Mouse (Mus musculus) kidney, embryonic 14.5 days (tissue): ENCODE measurements at regions not wholly inside any gene's neighbourhood (a gene's known extent, or its start where the extent isn't known, plus 50 kb on each side); places are given as distances from the start of the nearest gene placed in this dataset.

ENCODE experiments used
- ATAC-seq: fragments of 200-750 bp; cut with Nextera tagmentation; 2 replicates; pipeline ENCODE4 v1.8.0; 2017; ENCODE audit warnings: moderate number of reproducible peaks, mild to moderate bottlenecking, moderate TSS enrichment, moderate library complexity; ENCODE audit not compliant: low FRiP score, low TSS enrichment
- H3K27ac ChIP-seq: fragments of 300-500 bp; sonication (generic); 2 replicates; pipeline ENCODE4 v1.5.1; 2014; ENCODE audit warnings: low read depth, mild to moderate bottlenecking, low read length, moderate library complexity, mixed read lengths
- H3K27me3 ChIP-seq: fragments of 300-500 bp; sonication (generic); 2 replicates; pipeline ENCODE4 v1.6.1; 2014; ENCODE audit warnings: mild to moderate bottlenecking, low read length; ENCODE audit not compliant: control insufficient read depth, insufficient read depth
- H3K36me3 ChIP-seq: fragments of 300-500 bp; sonication (generic); 2 replicates; pipeline ENCODE4 v1.6.1; 2014; ENCODE audit warnings: low read length, mixed read lengths; ENCODE audit not compliant: control insufficient read depth, insufficient read depth
- H3K4me1 ChIP-seq: fragments of 300-500 bp; sonication (generic); 2 replicates; pipeline ENCODE4 v1.6.1; 2014; ENCODE audit warnings: low read length, mixed read lengths; ENCODE audit not compliant: control insufficient read depth, insufficient read depth
- H3K4me2 ChIP-seq: fragments of 300-500 bp; sonication (generic); replicated peaks from 2 replicates; pipeline ENCODE4 v1.6.1; 2014; ENCODE audit warnings: low read depth, mild to moderate bottlenecking, low read length
- H3K4me3 ChIP-seq: fragments of 300-500 bp; sonication (generic); 2 replicates; pipeline ENCODE4 v1.5.1; 2014; ENCODE audit warnings: mild to moderate bottlenecking, low read length
- H3K9ac ChIP-seq: fragments of 300-500 bp; sonication (generic); 2 replicates; pipeline ENCODE4 v1.6.1; 2014; ENCODE audit warnings: low read depth, mild to moderate bottlenecking, low read length, moderate library complexity
- H3K9me3 ChIP-seq: fragments of 300-500 bp; sonication (generic); 2 replicates; pipeline ENCODE4 v1.6.1; 2016; ENCODE audit warnings: low read length; ENCODE audit not compliant: control insufficient read depth
- WGBS: fragments of 180-500 bp; shearing (Covaris S2); extraction: QIAGEN DNeasy Blood & Tissue Kit; methylation state at CpG from one replicate; pipeline ENCODE4 v1.1.7; 2014; 5-methylcytosine and 5-hydroxymethylcytosine counted together

GRCm38 (mm10) chr12:107132501-107132900 lies 355.9 kb upstream of the 3110018I06Rik start:
- Histone ChIP-seq H3K36me3 (no peaks in the 10 kb centered on the region), H3K27me3 (no peaks in the 10 kb centered on the region), H3K4me2 (no peak overlapping the region), H3K9me3 (no peaks in the 10 kb centered on the region), H3K4me3 (no peak overlapping the region), H3K9ac (no peak overlapping the region), H3K4me1 (no peaks in the 10 kb centered on the region), H3K27ac (no peak overlapping the region)
- 86% methylated on average over 3 of the region's 3 CpGs for WGBS
- no peak for ATAC-seq

GRCm38 (mm10) chr12:107134353-107134752 lies 354.1 kb upstream of the 3110018I06Rik start:
- Histone ChIP-seq H3K27me3 (no peaks in the 10 kb centered on the region), H3K27ac (no peak overlapping the region), H3K4me1 (no peaks in the 10 kb centered on the region), H3K4me3 (no peak overlapping the region), H3K4me2 (no peak overlapping the region), H3K9me3 (no peaks in the 10 kb centered on the region), H3K36me3 (no peaks in the 10 kb centered on the region), H3K9ac (no peak overlapping the region)
- ATAC-seq = no peak
- WGBS = 86% methylated on average over 3 of the region's 3 CpGs

GRCm38 (mm10) chr12:107138677-107139400 lies 349.6 kb upstream of the 3110018I06Rik start:
- H3K27ac ChIP-seq = no peak overlapping the region
- no peak overlapping the region for H3K9ac ChIP-seq
- ATAC-seq = no peak
- H3K9me3 ChIP-seq = no peaks in the 10 kb centered on the region
- no peak overlapping the region for H3K4me3 ChIP-seq
- H3K27me3 ChIP-seq = no peaks in the 10 kb centered on the region
- no peak overlapping the region for H3K4me2 ChIP-seq
- WGBS = 92% methylated on average over 8 of the region's 8 CpGs
- no peaks in the 10 kb centered on the region for H3K36me3 ChIP-seq
- no peaks in the 10 kb centered on the region for H3K4me1 ChIP-seq

- H3K27me3 ChIP-seq = no peaks in the 10 kb centered on the region
- 81% methylated on average over 9 of the region's 9 CpGs for WGBS
- H3K27ac ChIP-seq = no peak overlapping the region
- ATAC-seq = no peak
- H3K4me3 ChIP-seq = no peak overlapping the region
- no peaks in the 10 kb centered on the region for H3K4me1 ChIP-seq
- no peaks in the 10 kb centered on the region for H3K9me3 ChIP-seq
- no peak overlapping the region for H3K9ac ChIP-seq
- H3K4me2 ChIP-seq = no peak overlapping the region
- H3K36me3 ChIP-seq = no peaks in the 10 kb centered on the region
Observed at GRCm38 (mm10) chr12:107140957-107141595, 347.4 kb upstream of the 3110018I06Rik start.

- WGBS = 92% methylated on average over 6 of the region's 6 CpGs
- no peak for ATAC-seq
- no peaks in the 10 kb centered on the region for H3K27me3 ChIP-seq
Observed at GRCm38 (mm10) chr12:107142226-107142625, 346.2 kb upstream of the 3110018I06Rik start.

GRCm38 (mm10) chr12:107146608-107147121 lies 341.8 kb upstream of the 3110018I06Rik start:
- Histone ChIP-seq H3K4me2 (no peak overlapping the region), H3K9me3 (no peaks in the 10 kb centered on the region), H3K4me3 (no peak overlapping the region), H3K27me3 (no peaks in the 10 kb centered on the region), H3K4me1 (no peaks in the 10 kb centered on the region), H3K27ac (no peak overlapping the region), H3K36me3 (no peaks in the 10 kb centered on the region), H3K9ac (no peak overlapping the region)
- WGBS = 67% methylated on average over 5 of the region's 5 CpGs
- ATAC-seq = no peak

More at GRCm38 (mm10) chr12:107142226-107142625, 346.2 kb upstream of the 3110018I06Rik start:
- Histone ChIP-seq H3K9ac (no peak overlapping the region), H3K27ac (no peak overlapping the region), H3K4me3 (no peak overlapping the region), H3K4me2 (no peak overlapping the region), H3K4me1 (no peaks in the 10 kb centered on the region), H3K36me3 (no peaks in the 10 kb centered on the region), H3K9me3 (no peaks in the 10 kb centered on the region)

- no peaks in the 10 kb centered on the region for H3K36me3 ChIP-seq
- no peaks in the 10 kb centered on the region for H3K27me3 ChIP-seq
- no peaks in the 10 kb centered on the region for H3K4me1 ChIP-seq
- WGBS = 60% methylated on average over 8 of the region's 8 CpGs
- H3K9me3 ChIP-seq = no peaks in the 10 kb centered on the region
- no peak overlapping the region for H3K4me3 ChIP-seq
- no peak overlapping the region for H3K9ac ChIP-seq
- H3K4me2 ChIP-seq = no peak overlapping the region
- no peak overlapping the region for H3K27ac ChIP-seq
- no peak for ATAC-seq
Observed at GRCm38 (mm10) chr12:107148451-107148850, 340.0 kb upstream of the 3110018I06Rik start.

GRCm38 (mm10) chr12:107151089-107151488 lies 337.3 kb upstream of the 3110018I06Rik start:
- Histone ChIP-seq H3K4me3 (no peak overlapping the region), H3K27me3 (no peaks in the 10 kb centered on the region), H3K4me2 (no peak overlapping the region), H3K9me3 (no peaks in the 10 kb centered on the region), H3K36me3 (no peaks in the 10 kb centered on the region), H3K9ac (no peak overlapping the region), H3K4me1 (no peaks in the 10 kb centered on the region), H3K27ac (no peak overlapping the region)
- ATAC-seq = peak; percentile 46; the same call in 1 of the 2 replicates
- WGBS = 19% methylated on average over 5 of the region's 5 CpGs

GRCm38 (mm10) chr12:107154668-107155067 lies 333.8 kb upstream of the 3110018I06Rik start:
- H3K9ac ChIP-seq = no peak overlapping the region
- 96% methylated on average over 2 of the region's 2 CpGs for WGBS
- H3K36me3 ChIP-seq = no peaks in the 10 kb centered on the region
- H3K4me1 ChIP-seq = no peaks in the 10 kb centered on the region
- no peak overlapping the region for H3K4me3 ChIP-seq
- H3K27me3 ChIP-seq = peaks cover 5% of the 10 kb centered on the region; the same call in 1 of the 2 replicates
- H3K4me2 ChIP-seq = no peak overlapping the region
- no peak for ATAC-seq
- H3K9me3 ChIP-seq = no peaks in the 10 kb centered on the region
- H3K27ac ChIP-seq = no peak overlapping the region
